Mouse (Mus musculus): ENCODE results near the gene Tesc. TPM values are rescaled to one million over a fixed set of nuclear protein-coding genes. Genes with fewer than 3 reads are reported as not detected.

Tesc gene
- polyA plus RNA-seq, 1 experiment, result 940 TPM

DNA sequence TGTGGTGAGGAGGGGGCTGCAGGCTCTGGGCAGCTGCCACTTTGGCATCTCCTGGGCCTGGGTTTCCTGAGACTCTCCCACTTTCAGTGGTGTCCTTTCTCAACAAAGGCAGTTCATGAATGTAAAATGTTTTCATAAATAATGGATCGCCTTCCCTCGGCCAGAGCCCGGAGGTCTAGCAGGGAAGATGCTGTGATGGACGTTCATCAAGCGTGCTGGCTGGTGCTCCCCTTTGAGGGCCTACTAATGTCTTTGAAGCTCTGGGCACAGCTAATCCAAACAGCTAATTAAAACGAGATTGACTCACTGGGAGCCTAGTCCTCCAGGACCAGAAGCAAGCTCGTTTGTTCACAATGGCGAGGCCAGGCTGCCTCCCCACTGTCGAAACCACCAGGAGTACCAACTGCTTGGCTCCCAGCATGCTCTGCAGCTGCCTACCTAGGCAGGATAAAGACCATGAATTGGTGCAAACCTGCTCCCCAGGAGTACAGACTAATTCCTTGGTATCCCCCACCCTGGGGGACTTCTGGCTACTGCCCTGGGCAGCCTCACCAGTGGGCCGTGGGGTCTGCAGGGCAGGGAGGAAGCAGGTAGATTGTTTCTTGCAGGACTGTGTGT is 36.9 kb downstream of the Tesc start:
- TF ChIP-seq FLI1 (IDR thresholded peaks at IDR 0.05; ENCODE audit: low read length), result no peak
- no peak for TF ChIP-seq GATA1 (IDR thresholded peaks at IDR 0.05; ENCODE audit: borderline replicate concordance, low read length)
- Histone ChIP-seq H3K4me1 (peaks cover 100% of the 10 kb centered on the region), H3K36me3 (replicated peaks; ENCODE audit: low read length) (peaks cover 100% of the 10 kb centered on the region), H3K27me3 (replicated peaks) (no peaks in the 10 kb centered on the region), H3K4me3 (replicated peaks) (no peak overlapping the region), H3K9me3 (no peaks in the 10 kb centered on the region)

DNA sequence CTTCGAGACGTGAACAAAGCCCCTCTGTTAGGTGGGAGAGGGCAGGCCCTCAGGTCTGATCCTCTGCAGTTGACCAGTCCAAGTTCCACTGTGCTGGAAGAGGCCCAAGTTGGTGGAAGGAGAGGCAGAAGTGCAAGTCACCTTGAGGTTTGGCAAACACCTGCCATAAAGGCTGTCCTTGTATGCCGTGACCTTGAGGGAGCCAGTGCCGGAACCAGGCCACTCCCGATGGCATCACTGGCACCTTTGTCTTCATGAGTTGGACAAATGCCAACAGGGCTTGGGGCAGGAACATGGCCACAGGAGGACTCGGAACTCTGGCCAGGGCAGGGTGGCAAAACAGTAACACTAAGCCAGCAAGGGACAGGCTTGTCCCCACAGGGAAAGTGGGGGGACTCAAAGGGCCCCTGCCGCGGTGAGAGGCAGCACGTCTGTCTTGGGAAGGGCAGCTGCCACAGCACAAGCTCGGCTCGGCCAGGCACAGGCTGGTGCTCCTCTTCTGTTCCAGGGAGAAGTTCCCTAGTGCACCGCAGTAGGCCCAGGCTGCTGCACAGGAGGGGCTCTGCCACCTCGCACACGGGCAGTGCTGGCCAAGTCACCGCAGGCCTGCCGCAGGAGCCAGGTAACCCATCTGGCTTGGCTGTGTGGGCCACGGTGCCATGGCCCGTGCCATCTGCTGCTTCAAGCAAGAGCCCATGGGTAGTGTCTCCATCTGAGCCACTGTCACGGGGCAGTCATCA is 38.1 kb downstream of the Tesc start:
- TF ChIP-seq FLI1 (IDR thresholded peaks at IDR 0.05; ENCODE audit: low read length) (no peak), GATA1 (IDR thresholded peaks at IDR 0.05; ENCODE audit: borderline replicate concordance, low read length) (no peak)
- H3K27me3 ChIP-seq (replicated peaks), result no peaks in the 10 kb centered on the region
- H3K9me3 ChIP-seq, result no peaks in the 10 kb centered on the region
- H3K4me3 ChIP-seq (replicated peaks), result no peak overlapping the region
- peaks cover 99% of the 10 kb centered on the region for H3K4me1 ChIP-seq
- peaks cover 100% of the 10 kb centered on the region for H3K36me3 ChIP-seq (replicated peaks; ENCODE audit: low read length)

DNA sequence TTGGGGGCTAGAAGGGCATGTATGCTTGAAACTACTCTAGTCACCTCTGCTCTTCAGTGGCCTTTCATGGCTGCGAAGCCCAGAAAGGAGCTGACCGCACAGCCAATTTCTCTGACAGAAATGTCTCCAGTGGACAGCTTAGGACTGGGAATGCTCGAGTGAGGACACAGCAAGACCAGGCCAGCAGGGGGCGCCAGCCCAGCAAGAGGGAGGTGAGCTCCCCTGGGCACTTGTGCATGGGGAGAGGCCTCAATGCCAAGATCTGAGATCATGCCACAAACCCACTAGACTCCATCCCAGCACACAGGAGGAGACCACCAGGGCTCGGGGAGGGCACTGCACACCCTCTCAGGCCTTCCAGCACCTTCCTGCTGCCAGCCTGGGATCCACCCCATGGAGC is 39.3 kb downstream of the Tesc start:
- peak overlapping the region; percentile 34 for H3K4me3 ChIP-seq (replicated peaks)
- no peaks in the 10 kb centered on the region for H3K9me3 ChIP-seq
- peaks cover 95% of the 10 kb centered on the region for H3K4me1 ChIP-seq
- TF ChIP-seq FLI1 (IDR thresholded peaks at IDR 0.05; ENCODE audit: low read length) (no peak), GATA1 (IDR thresholded peaks at IDR 0.05; ENCODE audit: borderline replicate concordance, low read length) (no peak)
- H3K27me3 ChIP-seq (replicated peaks), result no peaks in the 10 kb centered on the region
- H3K36me3 ChIP-seq (replicated peaks; ENCODE audit: low read length), result peaks cover 100% of the 10 kb centered on the region

DNA sequence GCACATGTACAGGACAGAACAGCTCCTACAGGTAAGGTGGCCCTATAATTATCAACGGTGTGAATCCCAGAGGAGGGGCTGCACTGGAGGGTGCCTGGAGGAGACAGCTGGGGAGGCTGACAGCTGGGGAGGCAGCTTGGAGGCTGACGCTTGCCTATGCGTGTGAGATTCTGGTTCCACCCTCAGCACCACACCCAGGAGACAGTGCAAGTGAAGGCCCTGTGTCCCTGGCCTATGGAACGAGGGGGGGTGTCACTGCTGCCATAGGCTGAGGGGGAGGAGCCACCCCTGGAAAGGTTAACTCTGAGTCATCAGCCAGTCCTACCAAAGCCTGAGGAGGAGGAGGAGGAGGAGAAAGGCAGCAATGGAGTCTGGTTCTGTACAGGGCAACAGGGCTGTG is 40.0 kb downstream of the Tesc start:
- H3K9me3 ChIP-seq, result no peaks in the 10 kb centered on the region
- peak overlapping the region; percentile 36 for H3K4me3 ChIP-seq (replicated peaks)
- TF ChIP-seq GATA1 (IDR thresholded peaks at IDR 0.05; ENCODE audit: borderline replicate concordance, low read length), result no peak
- H3K36me3 ChIP-seq (replicated peaks; ENCODE audit: low read length), result peaks cover 100% of the 10 kb centered on the region
- H3K4me1 ChIP-seq, result peaks cover 88% of the 10 kb centered on the region
- H3K27me3 ChIP-seq (replicated peaks), result no peaks in the 10 kb centered on the region

DNA sequence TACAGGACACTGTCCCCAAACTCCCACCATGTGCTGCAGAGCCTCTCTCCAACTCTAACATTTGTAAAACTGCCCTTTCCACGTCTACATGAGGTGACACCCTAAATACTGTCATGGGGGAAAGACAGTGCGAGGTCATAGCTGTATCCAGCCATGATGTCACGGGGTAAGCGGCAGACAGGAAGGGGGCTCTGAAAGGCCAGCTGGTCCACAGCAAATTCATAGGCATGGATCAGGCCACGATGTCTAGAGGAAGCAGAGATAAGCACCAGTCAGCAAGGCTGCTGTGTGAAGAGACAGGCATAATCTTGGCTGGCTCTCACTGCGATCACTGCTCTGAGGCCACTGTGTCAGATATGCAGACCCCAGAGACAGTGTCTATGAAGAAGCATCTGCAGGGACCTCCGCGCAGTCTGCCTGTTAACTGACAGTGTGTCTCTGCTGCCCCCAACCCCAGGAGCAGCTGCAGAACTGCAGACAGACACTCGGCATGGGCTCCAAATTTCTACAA is 40.5 kb downstream of the Tesc start:
- H3K27me3 ChIP-seq (replicated peaks), result no peaks in the 10 kb centered on the region
- peaks cover 86% of the 10 kb centered on the region for H3K4me1 ChIP-seq
- TF ChIP-seq FLI1 (IDR thresholded peaks at IDR 0.05; ENCODE audit: low read length) (no peak), GATA1 (IDR thresholded peaks at IDR 0.05; ENCODE audit: borderline replicate concordance, low read length) (no peak)
- no peaks in the 10 kb centered on the region for H3K9me3 ChIP-seq
- peaks cover 100% of the 10 kb centered on the region for H3K36me3 ChIP-seq (replicated peaks; ENCODE audit: low read length)
- peak overlapping the region; percentile 36 for H3K4me3 ChIP-seq (replicated peaks)

DNA sequence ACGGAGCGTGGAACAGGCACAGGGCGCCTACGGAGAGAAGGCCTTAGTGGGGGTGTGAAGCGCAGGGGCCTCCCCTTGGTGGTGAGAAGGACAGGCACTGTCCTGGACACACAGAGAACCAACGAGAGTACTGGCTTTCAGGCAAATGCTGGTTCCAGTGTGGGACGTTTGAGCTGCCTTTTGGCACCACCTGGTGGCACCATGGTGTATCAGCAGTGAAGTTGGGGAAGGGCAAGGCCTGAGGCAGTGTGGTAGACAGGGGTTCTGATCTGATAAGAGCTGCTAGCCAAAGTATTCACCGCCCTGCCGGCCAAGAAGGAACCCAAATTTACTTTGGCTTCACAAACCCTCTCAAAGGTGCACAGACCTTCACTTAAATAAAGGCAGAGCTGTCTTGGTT is 41.8 kb downstream of the Tesc start:
- Histone ChIP-seq H3K36me3 (replicated peaks; ENCODE audit: low read length) (peaks cover 100% of the 10 kb centered on the region), H3K9me3 (no peaks in the 10 kb centered on the region), H3K4me3 (replicated peaks) (no peak overlapping the region), H3K4me1 (peaks cover 73% of the 10 kb centered on the region), H3K27me3 (replicated peaks) (no peaks in the 10 kb centered on the region)
- TF ChIP-seq FLI1 (IDR thresholded peaks at IDR 0.05; ENCODE audit: low read length) (no peak), GATA1 (IDR thresholded peaks at IDR 0.05; ENCODE audit: borderline replicate concordance, low read length) (peak; percentile 90)

DNA sequence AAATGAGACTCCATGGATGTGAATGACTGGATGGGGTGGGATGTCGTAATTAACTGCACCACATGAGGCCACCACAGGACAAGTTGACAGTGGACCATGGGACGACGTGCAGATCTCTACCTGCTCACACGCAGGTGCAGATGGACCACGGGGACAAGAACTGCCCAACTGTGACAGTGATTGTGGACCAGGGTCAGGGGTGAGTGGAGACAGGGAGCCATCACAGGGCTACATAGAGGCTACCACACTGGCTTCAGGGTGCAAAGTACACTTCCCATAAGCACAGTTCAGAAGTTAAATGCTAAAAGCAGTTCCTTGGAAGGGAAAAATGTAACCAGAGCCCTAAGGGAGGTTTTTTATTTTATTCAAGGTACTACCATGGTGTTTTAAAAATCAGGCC is 44.2 kb downstream of the Tesc start:
- H3K4me1 ChIP-seq, result peaks cover 56% of the 10 kb centered on the region
- peaks cover 100% of the 10 kb centered on the region for H3K36me3 ChIP-seq (replicated peaks; ENCODE audit: low read length)
- no peaks in the 10 kb centered on the region for H3K9me3 ChIP-seq
- H3K27me3 ChIP-seq (replicated peaks), result no peaks in the 10 kb centered on the region
- H3K4me3 ChIP-seq (replicated peaks), result no peak overlapping the region
- TF ChIP-seq FLI1 (IDR thresholded peaks at IDR 0.05; ENCODE audit: low read length) (no peak), GATA1 (IDR thresholded peaks at IDR 0.05; ENCODE audit: borderline replicate concordance, low read length) (no peak)

DNA sequence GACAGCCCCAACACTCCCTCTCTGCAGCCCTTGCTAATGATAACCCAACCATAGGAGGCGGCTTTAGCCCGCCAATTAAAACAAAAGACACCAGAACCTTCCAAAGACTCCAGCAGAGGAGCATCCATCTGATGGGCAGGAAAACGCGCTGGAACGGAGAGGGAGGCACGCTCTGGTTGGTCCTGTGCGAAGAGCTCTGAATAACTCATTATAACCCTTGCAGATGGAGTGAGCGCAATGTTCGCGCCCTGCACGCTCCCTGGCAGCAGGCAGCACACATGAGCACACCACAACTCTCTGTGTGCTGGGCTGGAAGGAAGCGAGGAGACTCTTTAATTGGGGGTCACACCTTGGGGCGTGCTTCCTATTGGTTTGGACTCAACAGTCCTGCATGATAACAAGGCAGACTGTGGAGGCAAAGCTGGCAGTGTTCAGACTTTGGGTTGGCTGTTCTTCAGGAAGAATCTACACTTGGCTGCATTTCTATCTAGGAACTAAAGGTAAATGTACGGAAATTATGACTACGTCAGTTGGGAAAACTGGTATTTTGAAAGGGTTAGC is 45.8 kb downstream of the Tesc start:
- Histone ChIP-seq H3K4me1 (peaks cover 50% of the 10 kb centered on the region), H3K27me3 (replicated peaks) (no peaks in the 10 kb centered on the region), H3K9me3 (no peaks in the 10 kb centered on the region), H3K36me3 (replicated peaks; ENCODE audit: low read length) (peaks cover 100% of the 10 kb centered on the region), H3K4me3 (replicated peaks) (no peak overlapping the region)
- TF ChIP-seq FLI1 (IDR thresholded peaks at IDR 0.05; ENCODE audit: low read length) (no peak), GATA1 (IDR thresholded peaks at IDR 0.05; ENCODE audit: borderline replicate concordance, low read length) (no peak)

DNA sequence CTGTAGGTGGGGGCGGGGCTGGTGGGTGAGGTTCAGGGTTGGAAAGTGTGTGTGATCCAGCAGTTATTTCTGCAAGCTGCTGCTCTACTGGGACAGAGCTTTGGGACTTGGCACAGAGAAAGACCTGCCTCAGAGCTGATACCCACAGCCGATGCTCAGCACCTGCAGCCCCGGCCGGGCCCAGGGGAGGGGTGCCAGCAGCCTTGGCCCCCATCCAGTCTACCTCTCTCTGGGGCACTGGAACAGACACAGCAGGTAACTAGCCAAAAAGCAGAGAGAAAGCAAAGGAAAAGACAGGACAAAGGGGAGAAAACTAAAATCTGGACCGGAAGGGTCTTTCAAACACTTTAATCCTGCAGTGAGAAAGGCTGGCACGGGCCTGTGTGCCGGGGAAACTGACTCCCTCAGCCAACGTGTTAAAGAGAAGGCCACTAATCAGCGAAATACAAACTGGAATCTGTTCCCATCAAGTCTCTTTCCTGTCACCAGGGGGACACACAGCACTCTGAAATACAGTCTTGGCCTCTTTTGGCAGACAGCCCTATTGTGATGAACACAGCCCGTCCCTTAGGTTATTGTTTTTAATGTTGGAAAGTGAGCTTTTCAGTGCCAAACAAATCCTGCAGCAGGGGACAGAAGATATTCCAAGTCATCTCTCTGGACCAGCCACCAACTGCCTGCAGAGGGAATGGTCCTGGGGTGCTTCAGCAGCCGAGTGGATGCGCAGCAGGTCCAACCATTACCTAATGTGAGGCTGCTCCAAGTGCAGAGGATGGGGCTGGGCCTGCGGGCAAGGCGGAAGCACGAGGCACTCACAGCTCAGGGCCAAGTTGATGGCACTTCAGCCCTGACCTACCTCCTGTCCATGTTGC is 49.4 kb downstream of the Tesc start:
- Histone ChIP-seq H3K27me3 (replicated peaks) (no peaks in the 10 kb centered on the region), H3K4me1 (peaks cover 41% of the 10 kb centered on the region), H3K36me3 (replicated peaks; ENCODE audit: low read length) (peaks cover 100% of the 10 kb centered on the region), H3K9me3 (no peaks in the 10 kb centered on the region), H3K4me3 (replicated peaks) (peak overlapping the region; percentile 8)
- no peak for TF ChIP-seq FLI1 (IDR thresholded peaks at IDR 0.05; ENCODE audit: low read length)
- no peak for TF ChIP-seq GATA1 (IDR thresholded peaks at IDR 0.05; ENCODE audit: borderline replicate concordance, low read length)

Data from megakaryocyte, embryonic 14.5 days (primary cell).